Comparison of ENCODE assay signal across 23 mouse cellular contexts in genomic region chr13:41850727-41851378, GRCm38 (mm10). TPM values are rescaled to one million over a fixed set of nuclear protein-coding genes. Genes with fewer than 3 reads are reported as not detected.
A peak's percentile ranks its signal among the peaks of the same experiment; 100 is the strongest.
DNase-seq lines count a peak whose midpoint lies in the region; ATAC-seq and TF ChIP-seq lines count a peak whose summit lies in the region.
"Had no signal": no experiment of that assay in that cellular context is flagged by ENCODE, and none has a peak within 500 bp of the region (broad histone marks: within the 10 kb centered on the region; RNA-seq: fewer than 3 reads in every experiment).

No protein-coding gene starts in this region.

- no peak for DNase-seq in forebrain, embryonic 10.5 days (ENCODE audit: extremely low spot score, low spot score)
- DNase-seq in stomach, postnatal 0 days (ENCODE audit: low spot score) = no peak
- DNase-seq in liver, embryonic 11.5 days (ENCODE audit: low spot score) = no peak
- no peak for DNase-seq in testis, postnatal 10 days (ENCODE audit: low spot score)
- DNase-seq: cerebellum, postnatal 14 days; embryo, embryonic 11 days; kidney, adult 8-10 months; kidney, postnatal 25 days; layer of hippocampus, adult 9-11 months; left cerebral cortex, postnatal 4 days; liver; liver, postnatal 0 days; lung, postnatal 10 days; right cerebral cortex, adult 18-20 months; thymus, postnatal 25 days had no signal

- H3K27me3 ChIP-seq in midbrain, embryonic 15.5 days (replicated peaks) = no peaks in the 10 kb centered on the region
- H3K27me3 ChIP-seq in midbrain, embryonic 13.5 days = no peaks in the 10 kb centered on the region
- peaks cover 23% of the 10 kb centered on the region for H3K27me3 ChIP-seq in forebrain, embryonic 10.5 days (ENCODE audit: poor library complexity, severe bottlenecking)
- H3K27me3 ChIP-seq in forebrain, embryonic 15.5 days = no peaks in the 10 kb centered on the region
- H3K27me3 ChIP-seq in stomach, postnatal 0 days (ENCODE audit: control insufficient read depth, insufficient read depth, low read length) = no peaks in the 10 kb centered on the region
- H3K27me3 ChIP-seq in liver, embryonic 11.5 days (replicated peaks; ENCODE audit: control insufficient read depth, insufficient read depth, low read length) = no peaks in the 10 kb centered on the region
- H3K27me3 ChIP-seq: hindbrain, embryonic 13.5 days; Patski had no signal

- peaks cover 7% of the 10 kb centered on the region for H3K4me1 ChIP-seq in midbrain, embryonic 15.5 days
- peaks cover 13% of the 10 kb centered on the region; the same call in 1 of the 2 replicates for H3K4me1 ChIP-seq in midbrain, embryonic 13.5 days (replicated peaks)
- H3K4me1 ChIP-seq in forebrain, embryonic 10.5 days = peaks cover 26% of the 10 kb centered on the region
- peaks cover 6% of the 10 kb centered on the region for H3K4me1 ChIP-seq in forebrain, embryonic 15.5 days
- no peaks in the 10 kb centered on the region for H3K4me1 ChIP-seq in stomach, postnatal 0 days (replicated peaks; ENCODE audit: control insufficient read depth, insufficient read depth)
- H3K4me1 ChIP-seq in liver, embryonic 11.5 days (replicated peaks; ENCODE audit: control insufficient read depth, insufficient read depth, low read length) = no peaks in the 10 kb centered on the region
- H3K4me1 ChIP-seq: heart, embryonic 13.5 days; hindbrain, embryonic 13.5 days had no signal

- TF ChIP-seq CTCF in stomach, postnatal 0 days (IDR thresholded peaks at IDR 0.05; ENCODE audit: low read depth) = no peak

- H3K9ac ChIP-seq in midbrain, embryonic 15.5 days = no peak overlapping the region
- no peak overlapping the region for H3K9ac ChIP-seq in midbrain, embryonic 13.5 days (replicated peaks)
- no peak overlapping the region for H3K9ac ChIP-seq in forebrain, embryonic 15.5 days (replicated peaks)
- no peak overlapping the region for H3K9ac ChIP-seq in stomach, postnatal 0 days (ENCODE audit: low read length)
- no peak overlapping the region for H3K9ac ChIP-seq in liver, embryonic 11.5 days (ENCODE audit: low read depth, low read length)
- H3K9ac ChIP-seq: heart, embryonic 13.5 days; hindbrain, embryonic 13.5 days; liver, postnatal 0 days had no signal

- 38% methylated on average over 3 of the region's 3 CpGs for WGBS in midbrain, embryonic 15.5 days
- 31% methylated on average over 3 of the region's 3 CpGs for WGBS in midbrain, embryonic 13.5 days
- 26% methylated on average over 3 of the region's 3 CpGs for whole genome bisulfite sequencing in forebrain, embryonic 10.5 days
- WGBS in forebrain, embryonic 15.5 days = 5% methylated on average over 3 of the region's 3 CpGs
- 73% methylated on average over 3 of the region's 3 CpGs for WGBS in stomach, postnatal 0 days
- WGBS in liver, embryonic 11.5 days = 72% methylated on average over 3 of the region's 3 CpGs

- H3K9me3 ChIP-seq in midbrain, embryonic 15.5 days = no peaks in the 10 kb centered on the region
- no peaks in the 10 kb centered on the region for H3K9me3 ChIP-seq in midbrain, embryonic 13.5 days
- no peaks in the 10 kb centered on the region for H3K9me3 ChIP-seq in forebrain, embryonic 10.5 days
- no peaks in the 10 kb centered on the region for H3K9me3 ChIP-seq in forebrain, embryonic 15.5 days
- no peaks in the 10 kb centered on the region for H3K9me3 ChIP-seq in stomach, postnatal 0 days (ENCODE audit: control insufficient read depth, low read length)
- no peaks in the 10 kb centered on the region for H3K9me3 ChIP-seq in liver, embryonic 11.5 days (ENCODE audit: control insufficient read depth, low read length)
- H3K9me3 ChIP-seq: heart, embryonic 13.5 days; hindbrain, embryonic 13.5 days had no signal

- no peak for ATAC-seq in midbrain, embryonic 15.5 days (replicated peaks)
- ATAC-seq in midbrain, embryonic 13.5 days = no peak
- ATAC-seq in forebrain, embryonic 15.5 days (replicated peaks) = peak; percentile 41
- ATAC-seq in stomach, postnatal 0 days (ENCODE audit: low FRiP score, low TSS enrichment) = no peak
- ATAC-seq in liver, embryonic 11.5 days (replicated peaks; ENCODE audit: low FRiP score) = no peak
- ATAC-seq: liver, postnatal 0 days; Patski had no signal

- H3K4me2 ChIP-seq in midbrain, embryonic 15.5 days = no peak overlapping the region
- H3K4me2 ChIP-seq in midbrain, embryonic 13.5 days (replicated peaks) = no peak overlapping the region
- H3K4me2 ChIP-seq in forebrain, embryonic 15.5 days (replicated peaks) = no peak overlapping the region
- no peak overlapping the region for H3K4me2 ChIP-seq in stomach, postnatal 0 days (replicated peaks; ENCODE audit: low read depth)
- no peak overlapping the region for H3K4me2 ChIP-seq in liver, embryonic 11.5 days
- H3K4me2 ChIP-seq: heart, embryonic 13.5 days; hindbrain, embryonic 13.5 days had no signal

- H3K27ac ChIP-seq in midbrain, embryonic 15.5 days = peak overlapping the region; percentile 10; the same call in 1 of the 2 replicates
- no peak overlapping the region for H3K27ac ChIP-seq in midbrain, embryonic 13.5 days
- peak overlapping the region; percentile 65 for H3K27ac ChIP-seq in forebrain, embryonic 10.5 days
- no peak overlapping the region for H3K27ac ChIP-seq in forebrain, embryonic 15.5 days (replicated peaks)
- peak overlapping the region; percentile 53; the same call in 1 of the 2 replicates for H3K27ac ChIP-seq in stomach, postnatal 0 days (replicated peaks)
- H3K27ac ChIP-seq in liver, embryonic 11.5 days (ENCODE audit: low read depth, low read length) = no peak overlapping the region
- H3K27ac ChIP-seq: heart, embryonic 13.5 days; hindbrain, embryonic 13.5 days; left cerebral cortex, adult 2 months had no signal

- no peaks in the 10 kb centered on the region for H3K36me3 ChIP-seq in midbrain, embryonic 15.5 days (replicated peaks)
- no peaks in the 10 kb centered on the region for H3K36me3 ChIP-seq in midbrain, embryonic 13.5 days
- H3K36me3 ChIP-seq in forebrain, embryonic 10.5 days (replicated peaks) = no peaks in the 10 kb centered on the region
- H3K36me3 ChIP-seq in forebrain, embryonic 15.5 days = no peaks in the 10 kb centered on the region
- no peaks in the 10 kb centered on the region for H3K36me3 ChIP-seq in stomach, postnatal 0 days (ENCODE audit: control insufficient read depth, insufficient read depth, low read length)
- no peaks in the 10 kb centered on the region for H3K36me3 ChIP-seq in liver, embryonic 11.5 days (ENCODE audit: control insufficient read depth, insufficient read depth, low read length)
- H3K36me3 ChIP-seq: heart, embryonic 13.5 days; hindbrain, embryonic 13.5 days had no signal

- no peak overlapping the region for H3K4me3 ChIP-seq in midbrain, embryonic 15.5 days
- H3K4me3 ChIP-seq in midbrain, embryonic 13.5 days (replicated peaks) = no peak overlapping the region
- no peak overlapping the region for H3K4me3 ChIP-seq in forebrain, embryonic 10.5 days
- H3K4me3 ChIP-seq in forebrain, embryonic 15.5 days = no peak overlapping the region
- H3K4me3 ChIP-seq in stomach, postnatal 0 days (ENCODE audit: low read depth, low read length) = no peak overlapping the region
- no peak overlapping the region for H3K4me3 ChIP-seq in liver, embryonic 11.5 days (ENCODE audit: low read depth, low read length)
- H3K4me3 ChIP-seq: heart, embryonic 13.5 days; hindbrain, embryonic 13.5 days; left cerebral cortex, adult 2 months; myocyte had no signal

- no peak for TF ChIP-seq EP300 in stomach, postnatal 0 days (optimal IDR thresholded peaks at IDR 0.05)

RNA-seq across cellular contexts. Expression of gene Adtrp, which starts 3.4 kb away (rescaled TPM):
- not detected in 2 replicates for polyA plus RNA-seq in midbrain, embryonic 15.5 days (2015; fragmentation: Nextera tagmentation; extraction: Ambion mirVana)
- not detected in 2 replicates for polyA plus RNA-seq in midbrain, embryonic 13.5 days (2015; fragmentation: Nextera tagmentation; extraction: Ambion mirVana)
- polyA plus RNA-seq in forebrain, embryonic 10.5 days (2016; fragmentation: Nextera tagmentation; extraction: Ambion mirVana) = 0.75 TPM in 1 of 2 replicates, not detected in the other
- not detected in 2 replicates for polyA plus RNA-seq in forebrain, embryonic 15.5 days (2015; fragmentation: Nextera tagmentation; extraction: Ambion mirVana)
- 41.1 and 42.3 TPM in 2 replicates for polyA plus RNA-seq in stomach, postnatal 0 days (2015; fragmentation: Nextera tagmentation; extraction: Ambion mirVana)
- polyA plus RNA-seq in liver, embryonic 11.5 days (2014; fragmentation: Nextera tagmentation; extraction: Ambion mirVana) = 0.32 and 0.89 TPM in 2 replicates
- polyA plus RNA-seq: myocyte, Patski had no signal

Comparison
In these comparisons a context has a peak if more than half of its experiments do, and no peak if none do; other contexts are left out.
1. H3K27ac ChIP-seq: peak in midbrain, embryonic 15.5 days (single experiment), forebrain, embryonic 10.5 days (single experiment) and stomach, postnatal 0 days (single experiment); none in midbrain, embryonic 13.5 days (single experiment), forebrain, embryonic 15.5 days (single experiment) and liver, embryonic 11.5 days (single experiment).
2. RNA of gene Adtrp, which starts 3.4 kb away (polyA plus RNA-seq): 41.1 to 42.3 TPM in stomach, postnatal 0 days; 0.32 to 0.89 TPM in liver, embryonic 11.5 days, not detected in midbrain, embryonic 13.5 days, not detected in midbrain, embryonic 15.5 days, 0.75 TPM in forebrain, embryonic 10.5 days and not detected in forebrain, embryonic 15.5 days; every median in the first group is over 10 times any median in the second.